Mouse (Mus musculus) heart, adult 2 months (tissue): ENCODE measurements at regions not wholly inside any gene's neighbourhood (a gene's known extent, or its start where the extent isn't known, plus 50 kb on each side); places are given as distances from the start of the nearest gene placed in this dataset.

Experiments used
- DNase-seq, 2 experiments: peaks; one replicate each; pipeline ENCODE4 v3.0.0; 2021
- H3K27ac ChIP-seq: fragments of 200-600 bp; 2 replicates; pipeline ENCODE4 v1.8.1; 2022
- H3K27me3 ChIP-seq: fragments of 200-500 bp; 2 replicates; pipeline ENCODE4 v1.6.1; 2012; ENCODE audit warnings: mild to moderate bottlenecking, low read length, inconsistent platforms, mixed read lengths; ENCODE audit not compliant: control insufficient read depth, insufficient read depth
- H3K36me3 ChIP-seq: fragments of 200-500 bp; 2 replicates; pipeline ENCODE4 v1.6.1; 2012; ENCODE audit warnings: low read length, inconsistent platforms; ENCODE audit not compliant: control insufficient read depth, insufficient read depth
- H3K4me1 ChIP-seq: fragments of 200-500 bp; 2 replicates; pipeline ENCODE4 v1.6.1; 2011; ENCODE audit warnings: low read length; ENCODE audit not compliant: control insufficient read depth, insufficient read depth
- H3K4me3 ChIP-seq: fragments of 200-600 bp; 2 replicates; pipeline ENCODE4 v1.8.1; 2022
- H3K79me2 ChIP-seq: fragments of 200-500 bp; replicated peaks from 2 replicates; pipeline ENCODE4 v1.6.1; 2012; ENCODE audit warnings: mild to moderate bottlenecking, inconsistent platforms, low read length, moderate library complexity, mixed read lengths; ENCODE audit not compliant: control insufficient read depth, insufficient read depth
- H3K9ac ChIP-seq: fragments of 200-500 bp; 2 replicates; pipeline ENCODE4 v1.6.1; 2012; ENCODE audit warnings: low read depth, mild to moderate bottlenecking, control low read depth, inconsistent platforms, low read length, mixed read lengths
- CTCF ChIP-seq: fragments of 200-600 bp; IDR thresholded peaks from 2 replicates; pipeline ENCODE4 v1.8.1; 2022; ENCODE audit warnings: antibody characterized with exemption, mild to moderate bottlenecking, moderate library complexity
- EP300 ChIP-seq: fragments of 200-500 bp; IDR thresholded peaks from 2 replicates; pipeline ENCODE4 v1.6.1; 2011; ENCODE audit warnings: low read depth, low read length, control low read depth; ENCODE audit not compliant: insufficient read depth
- POLR2A ChIP-seq: fragments of 200-500 bp; IDR thresholded peaks from 2 replicates; pipeline ENCODE4 v1.6.1; 2011; ENCODE audit warnings: mild to moderate bottlenecking, low read depth, low read length, control low read depth; ENCODE audit not compliant: insufficient read depth
- WGBS: fragments of 180-500 bp; shearing (Covaris S2); methylation state at CpG from one replicate; pipeline ENCODE4 v1.1.7; 2018; 5-methylcytosine and 5-hydroxymethylcytosine counted together
- intact Hi-C: fragments of 180-260 bp; cut with DNase I; formaldehyde crosslinking; loops from one replicate; pipeline ENCODE4 v1.15.1; 2025

DNA sequence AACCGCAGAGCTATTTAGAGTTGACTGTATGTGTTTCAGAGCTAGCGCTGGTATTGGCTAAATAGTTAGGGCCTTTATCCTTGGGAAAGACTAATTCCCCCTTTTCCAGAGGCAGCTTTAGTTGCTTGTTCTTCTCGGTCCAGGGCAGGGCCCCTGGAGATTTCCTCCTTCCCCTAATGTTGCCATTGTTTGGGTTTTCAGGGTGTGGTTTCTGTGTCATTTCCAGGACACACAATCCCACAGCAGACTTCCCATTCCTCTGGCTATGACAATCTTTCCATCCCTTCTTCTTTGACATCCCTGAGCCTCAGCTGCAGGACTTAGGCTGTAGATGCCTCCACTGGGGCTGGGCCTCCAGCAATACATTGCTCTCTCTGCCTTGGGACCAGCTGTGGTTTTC is 87.2 kb upstream of the Arhgap24 start:
- H3K4me3 ChIP-seq: no peak overlapping the region
- H3K4me1 ChIP-seq: peaks cover 3% of the 10 kb centered on the region; the same call in 1 of the 2 replicates
- DNase-seq: peak; percentile 17 to 23
- intact Hi-C loops: no loop called here
- H3K27ac ChIP-seq: peak overlapping the region; percentile 54
- no peak overlapping the region for H3K9ac ChIP-seq
- 68% methylated on average over 3 of the region's 3 CpGs for WGBS
- H3K79me2 ChIP-seq: no peaks in the 10 kb centered on the region
- H3K36me3 ChIP-seq: peaks cover 2% of the 10 kb centered on the region; the same call in 1 of the 2 replicates
- no peak for TF ChIP-seq POLR2A
- TF ChIP-seq CTCF: no peak
- no peak for TF ChIP-seq EP300
- no peaks in the 10 kb centered on the region for H3K27me3 ChIP-seq

DNA sequence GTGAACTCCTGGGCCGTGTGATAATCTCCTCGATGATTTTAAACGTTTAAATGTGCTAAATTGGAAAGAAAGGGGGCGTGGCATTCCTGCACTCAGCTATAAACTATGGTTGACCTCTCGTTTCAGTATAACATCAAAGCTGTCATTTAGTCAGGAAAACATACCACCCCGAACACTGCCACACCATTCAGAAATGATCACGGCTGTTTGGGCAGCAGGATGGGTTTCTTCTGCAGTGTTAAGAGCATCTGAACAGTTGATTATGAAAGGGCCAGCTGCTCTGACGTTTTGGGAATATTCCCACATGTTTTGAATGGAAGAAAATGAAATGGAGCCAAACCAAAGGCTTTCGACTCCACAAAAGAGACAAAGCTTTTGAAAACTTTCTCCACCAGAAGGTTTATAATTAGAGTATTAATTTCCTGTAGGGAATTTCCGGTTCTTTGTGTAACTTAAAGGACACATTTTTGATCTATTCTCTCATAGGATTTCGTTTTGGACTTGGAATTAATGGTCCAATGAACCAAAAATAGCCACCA is 85.5 kb upstream of the Arhgap24 start:
- H3K27ac ChIP-seq: peak overlapping the region; percentile 71
- H3K79me2 ChIP-seq: no peaks in the 10 kb centered on the region
- H3K4me1 ChIP-seq: peaks cover 3% of the 10 kb centered on the region; the same call in 1 of the 2 replicates
- DNase-seq: peak in 1 of 2 experiments; percentile 14
- intact Hi-C loops: no loop called here
- H3K9ac ChIP-seq: no peak overlapping the region
- WGBS: 40% methylated on average over 11 of the region's 11 CpGs
- no peak for TF ChIP-seq CTCF
- no peak for TF ChIP-seq POLR2A
- TF ChIP-seq EP300: no peak
- H3K27me3 ChIP-seq: no peaks in the 10 kb centered on the region
- H3K4me3 ChIP-seq: no peak overlapping the region
- peaks cover 2% of the 10 kb centered on the region; the same call in 1 of the 2 replicates for H3K36me3 ChIP-seq

- WGBS: 80% methylated on average over 4 of the region's 4 CpGs
- Histone ChIP-seq H3K79me2 (no peaks in the 10 kb centered on the region), H3K36me3 (peaks cover 2% of the 10 kb centered on the region; the same call in 1 of the 2 replicates), H3K27ac (no peak overlapping the region), H3K4me1 (peaks cover 3% of the 10 kb centered on the region; the same call in 1 of the 2 replicates), H3K4me3 (no peak overlapping the region), H3K9ac (no peak overlapping the region), H3K27me3 (no peaks in the 10 kb centered on the region)
- TF ChIP-seq POLR2A (no peak), EP300 (no peak), CTCF (no peak)
- intact Hi-C loops: no loop called here
- no peak for DNase-seq
These were observed 82.2 kb upstream of the Arhgap24 start for GRCm38 (mm10) chr5:102399006-102399405.

GRCm38 (mm10) chr5:102417642-102418041 is 63.5 kb upstream of the Arhgap24 start:
- intact Hi-C loops: loop anchor here (5.0 kb wide), 1 partner anchor 275 kb away; no protein-coding TSS in a partner anchor
- Histone ChIP-seq H3K9ac (no peak overlapping the region), H3K4me1 (no peaks in the 10 kb centered on the region), H3K36me3 (no peaks in the 10 kb centered on the region), H3K4me3 (no peak overlapping the region), H3K27ac (no peak overlapping the region), H3K27me3 (no peaks in the 10 kb centered on the region), H3K79me2 (no peaks in the 10 kb centered on the region)
- TF ChIP-seq CTCF (no peak), POLR2A (no peak), EP300 (no peak)
- 63% methylated on average over 5 of the region's 5 CpGs for WGBS
- no peak for DNase-seq

DNA sequence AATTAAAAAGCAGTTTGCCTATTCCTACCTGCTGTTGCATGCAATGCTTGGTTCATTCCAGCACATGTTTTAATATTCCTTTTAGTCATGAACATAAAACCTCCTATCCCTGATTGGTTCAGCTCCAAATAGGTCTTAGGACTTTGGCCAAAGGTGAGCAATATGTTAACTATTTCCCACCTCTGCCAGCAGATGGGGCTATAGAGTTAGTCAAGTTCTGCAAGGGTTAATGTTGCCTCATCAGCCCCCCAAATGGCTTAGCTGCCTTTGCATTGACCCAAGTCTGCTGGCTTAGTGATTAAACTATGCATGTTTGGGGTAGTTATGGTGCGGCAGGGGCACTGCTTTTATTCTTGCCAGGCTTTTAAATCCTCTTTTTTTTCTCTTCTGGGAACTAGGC is 62.1 kb upstream of the Arhgap24 start:
- Histone ChIP-seq H3K27me3 (no peaks in the 10 kb centered on the region), H3K79me2 (no peaks in the 10 kb centered on the region), H3K36me3 (no peaks in the 10 kb centered on the region), H3K27ac (no peak overlapping the region), H3K9ac (no peak overlapping the region), H3K4me1 (no peaks in the 10 kb centered on the region), H3K4me3 (no peak overlapping the region)
- no peak for DNase-seq
- TF ChIP-seq CTCF (peak; percentile 58), POLR2A (no peak)
- intact Hi-C loops: loop anchor here (5.0 kb wide), 1 partner anchor 273 kb away; no protein-coding TSS in a partner anchor
- WGBS: 31% methylated on average over 1 of the region's 1 CpGs

DNA sequence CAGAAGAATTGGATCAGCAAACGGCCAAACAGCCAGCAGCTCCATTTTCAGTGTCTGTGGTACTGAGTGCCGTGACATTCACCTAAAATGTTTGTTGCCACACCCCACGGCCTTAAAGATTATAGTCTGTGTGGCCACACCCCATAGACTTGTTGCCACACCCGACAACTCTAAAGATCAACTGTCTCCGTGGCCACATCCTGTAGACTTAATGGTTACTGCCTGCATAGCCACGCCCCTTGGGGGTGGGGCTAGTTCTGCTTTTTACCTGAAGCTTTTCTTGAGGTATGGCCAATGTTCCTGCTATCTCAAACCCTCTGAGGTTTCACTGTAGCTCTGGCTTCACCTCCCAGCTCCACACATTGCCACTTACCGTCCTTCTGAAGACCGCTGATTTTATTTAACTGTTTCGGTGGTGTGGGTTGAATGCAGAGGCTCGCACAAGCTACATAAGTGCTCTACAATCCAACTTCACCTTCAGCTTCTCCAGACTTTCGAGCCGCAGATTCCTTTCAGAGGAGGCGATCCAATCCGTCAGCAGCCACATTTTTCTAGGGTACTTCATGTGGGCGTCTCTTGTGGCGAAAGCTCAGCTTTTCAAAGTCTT is 56.5 kb upstream of the Arhgap24 start:
- Histone ChIP-seq H3K27ac (no peak overlapping the region), H3K27me3 (peaks cover 1% of the 10 kb centered on the region; the same call in 1 of the 2 replicates), H3K36me3 (no peaks in the 10 kb centered on the region), H3K79me2 (no peaks in the 10 kb centered on the region), H3K4me3 (no peak overlapping the region), H3K9ac (no peak overlapping the region), H3K4me1 (no peaks in the 10 kb centered on the region)
- TF ChIP-seq EP300 (no peak), POLR2A (no peak), CTCF (no peak)
- intact Hi-C loops: no loop called here
- WGBS: 80% methylated on average over 16 of the region's 16 CpGs
- no peak for DNase-seq
